Mouse (Mus musculus) adrenal gland, postnatal 0 days (tissue): ENCODE data around the gene Tbata. TPM values are rescaled to one million over a fixed set of nuclear protein-coding genes. Genes with fewer than 3 reads are reported as not detected.

Experiments used
- microRNA-seq: library from miRNA; unstranded; fragments of <30 nt; microRNA quantifications from one replicate; pipeline ENCODE4, GENCODE M21; 2016; ENCODE audit warnings: borderline replicate concordance; ENCODE audit not compliant: insufficient number of aligned reads
- polyA plus RNA-seq: library from polyadenylated mRNA; unstranded; fragments of >200 nt; fragmentation: Nextera tagmentation; extraction: Ambion mirVana; gene quantifications from 2 replicates; pipeline ENCODE4 v1.2.1, GENCODE M21; 2015

Gene Tbata
- 0.14 and 0.22 TPM in 2 replicates for polyA plus RNA-seq

GRCm38 (mm10) chr10:61171654-61172053, at the start of gene Tbata:
Gene Tbata (plus strand): TSS chr10:61171954.

GRCm38 (mm10) chr10:61147157-61148040, 24.4 kb upstream of the Tbata start, which contains the start of gene Sgpl1:
Gene Sgpl1 (minus strand): TSS chr10:61147703.

Small RNA genes lying within 50 kb of the gene (microRNA-seq; reads per million reads assigned to microRNA genes)
- gene Gm44308 = not detected

Other genes starting within 250 kb of the Tbata start
- 53.9 and 85.4 TPM in 2 replicates for gene Pcbd1, start 82.6 kb upstream of the Tbata start, polyA plus RNA-seq
- gene Sgpl1, start 24.3 kb upstream of the Tbata start, polyA plus RNA-seq = 30.3 and 50.5 TPM in 2 replicates
- 1.5 and 1.8 TPM in 2 replicates for gene Adamts14, start 101.5 kb downstream of the Tbata start, polyA plus RNA-seq
- not detected in 2 replicates for gene Prf1, start 125.9 kb downstream of the Tbata start, polyA plus RNA-seq
- gene Pald1, start 211.6 kb downstream of the Tbata start, polyA plus RNA-seq = 11.5 and 12.7 TPM in 2 replicates
- 0.20 TPM in 1 of 2 replicates, not detected in the other for gene Nodal, start 246.0 kb downstream of the Tbata start, polyA plus RNA-seq